Mouse (Mus musculus) liver, adult 2 months (tissue): ENCODE results near the gene Trpv6.

Experiments used
- CTCF ChIP-seq: fragments of 200-500 bp; IDR thresholded peaks from 2 replicates; pipeline ENCODE4 v1.5.1; 2011; ENCODE audit warnings: low read depth, low read length, control low read depth
- POLR2A ChIP-seq: fragments of 200-500 bp; IDR thresholded peaks from 2 replicates; pipeline ENCODE4 v1.6.1; 2011; ENCODE audit warnings: low read length, control low read depth; ENCODE audit not compliant: insufficient read depth; ENCODE audit errors: extremely low read depth

DNA sequence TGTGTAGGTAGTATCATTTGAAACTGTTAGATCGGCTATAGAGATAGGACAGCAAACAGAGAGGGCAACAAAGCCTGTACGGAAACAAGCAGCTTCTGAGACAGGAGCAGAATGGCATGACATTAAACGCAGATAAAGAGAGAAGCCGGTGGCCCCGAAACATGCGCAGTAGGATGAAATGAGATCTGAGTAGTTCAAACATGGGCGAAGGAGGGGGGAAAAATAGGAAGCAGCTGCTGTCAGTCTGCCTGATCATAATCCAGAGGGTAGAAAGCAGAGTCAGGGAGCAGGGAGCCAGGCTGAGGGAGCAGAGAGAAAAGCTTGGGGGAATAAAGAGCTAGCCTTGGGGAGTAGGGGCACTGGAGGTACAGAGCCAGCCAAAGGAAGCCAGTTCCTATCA is 54.9 kb downstream of the Trpv6 start:
- TF ChIP-seq CTCF = no peak
- no peak for TF ChIP-seq POLR2A
